Mouse (Mus musculus) activated CD4-positive, CD25-positive, alpha-beta regulatory T cell, adult 4 months (primary cell): ENCODE results near the gene Zfp605. TPM values are rescaled to one million over a fixed set of nuclear protein-coding genes. Genes with fewer than 3 reads are reported as not detected.
"Not testable (repeated sequence)": the region's sequence is repeated elsewhere in the genome, so short reads cannot be mapped to it uniquely, and the experiment has no call there.

Experiments
- ATAC-seq: one replicate; pipeline ENCODE4 v1.8.0; 2017
- polyA plus RNA-seq, 2 experiments: library from polyadenylated mRNA; unstranded; fragments of 100-300 nt; shearing (Covaris generic); gene quantifications; one replicate each; pipeline ENCODE4 v1.2.1; 2017

The Zfp605 gene
- polyA plus RNA-seq, 2 experiments from 2014 or later, result 3.5 to 4.6 TPM

GRCm38 (mm10) chr5:110107581-110108304 lies 2.1 kb upstream of the Zfp605 start, which contains the start of gene Gtpbp6:
TSS of gene Gtpbp6 (minus strand) at chr5:110108197.
- peak; percentile 82 for ATAC-seq

- no peak for ATAC-seq
Measured at GRCm38 (mm10) chr5:110108305-110108628, 1.6 kb upstream of the Zfp605 start.

- ATAC-seq, result not testable (repeated sequence)
Measured at GRCm38 (mm10) chr5:110122380-110122779, 12.5 kb downstream of the Zfp605 start.

- peak; percentile 96 for ATAC-seq
Measured at GRCm38 (mm10) chr5:110135293-110136086, 25.6 kb downstream of the Zfp605 start, which contains the start of gene Chfr. TSS of gene Chfr (plus strand) at chr5:110135842.

- ATAC-seq, result no peak
Measured at GRCm38 (mm10) chr5:110136087-110136464, 26.2 kb downstream of the Zfp605 start.

GRCm38 (mm10) chr5:110137816-110138215 lies 27.9 kb downstream of the Zfp605 start:
- no peak for ATAC-seq

- ATAC-seq, result no peak
Measured at GRCm38 (mm10) chr5:110139325-110139724, 29.4 kb downstream of the Zfp605 start.

GRCm38 (mm10) chr5:110140424-110140823 lies 30.5 kb downstream of the Zfp605 start:
- ATAC-seq, result no peak

- ATAC-seq, result no peak
Measured at GRCm38 (mm10) chr5:110142309-110142708, 32.4 kb downstream of the Zfp605 start.

GRCm38 (mm10) chr5:110143007-110143406 lies 33.1 kb downstream of the Zfp605 start:
- ATAC-seq, result no peak

- ATAC-seq, result no peak
Measured at GRCm38 (mm10) chr5:110169374-110169773, 59.5 kb downstream of the Zfp605 start.

GRCm38 (mm10) chr5:110176362-110177020 lies 66.6 kb downstream of the Zfp605 start, which contains the start of gene Golga3:
TSS of gene Golga3 (plus strand) at chr5:110176701.
- peak; percentile 95 for ATAC-seq

GRCm38 (mm10) chr5:110177021-110177420 lies 67.1 kb downstream of the Zfp605 start:
- ATAC-seq, result peak; percentile 4

GRCm38 (mm10) chr5:110178628-110179027 lies 68.7 kb downstream of the Zfp605 start:
- no peak for ATAC-seq

Other genes starting within 250 kb of the Zfp605 start
- gene Gm15446, start 186.7 kb upstream of the Zfp605 start, polyA plus RNA-seq, result 10 to 100 TPM; 24.4 to 50.7 TPM
- gene Zfp932, start 113.6 kb upstream of the Zfp605 start, polyA plus RNA-seq, result 10 to 100 TPM; 24.6 to 38.3 TPM
- 10 to 100 TPM in 1 of 2 experiments, 1 to 10 TPM in 1; 8.8 to 11.2 TPM for gene Gm17655, start 37.6 kb upstream of the Zfp605 start, polyA plus RNA-seq
- gene Gm35315, start 15.7 kb upstream of the Zfp605 start, polyA plus RNA-seq, result 1 to 10 TPM; 1.6 to 3.0 TPM
- 1 to 10 TPM in 1 of 2 experiments, under 1 TPM in 1; 0.63 to 1.6 TPM for gene Plcxd1, start 10.1 kb upstream of the Zfp605 start, polyA plus RNA-seq
- 10 to 100 TPM; 11.6 to 11.7 TPM for gene Gtpbp6, start 1.9 kb upstream of the Zfp605 start, polyA plus RNA-seq
- gene Chfr, start 25.8 kb downstream of the Zfp605 start, polyA plus RNA-seq, result 10 to 100 TPM; 35.7 to 50.7 TPM
- 10 to 100 TPM; 18.0 to 20.7 TPM for gene Golga3, start 66.6 kb downstream of the Zfp605 start, polyA plus RNA-seq
- 10 to 100 TPM; 13.8 to 18.3 TPM for gene Ankle2, start 120.9 kb downstream of the Zfp605 start, polyA plus RNA-seq
- gene Pgam5, start 159.8 kb downstream of the Zfp605 start, polyA plus RNA-seq, result 10 to 100 TPM; 28.0 to 30.1 TPM
- 1 to 10 TPM; 3.3 to 3.8 TPM for gene Pxmp2, start 176.1 kb downstream of the Zfp605 start, polyA plus RNA-seq
- gene Pole, start 176.2 kb downstream of the Zfp605 start, polyA plus RNA-seq, result 10 to 100 TPM in 1 of 2 experiments, 1 to 10 TPM in 1; 7.5 to 12.4 TPM
- not detected for gene P2rx2, start 233.1 kb downstream of the Zfp605 start, polyA plus RNA-seq
- gene Lrcol1, start 234.6 kb downstream of the Zfp605 start, polyA plus RNA-seq, result not detected